Mouse (Mus musculus): ENCODE measurements around the gene Zbtb38. TPM values are rescaled to one million over a fixed set of nuclear protein-coding genes. Genes with fewer than 3 reads are reported as not detected.

Gene Zbtb38
- total RNA-seq, 2 experiments from 2014 or later: 30.2 to 37.0 TPM

DNA sequence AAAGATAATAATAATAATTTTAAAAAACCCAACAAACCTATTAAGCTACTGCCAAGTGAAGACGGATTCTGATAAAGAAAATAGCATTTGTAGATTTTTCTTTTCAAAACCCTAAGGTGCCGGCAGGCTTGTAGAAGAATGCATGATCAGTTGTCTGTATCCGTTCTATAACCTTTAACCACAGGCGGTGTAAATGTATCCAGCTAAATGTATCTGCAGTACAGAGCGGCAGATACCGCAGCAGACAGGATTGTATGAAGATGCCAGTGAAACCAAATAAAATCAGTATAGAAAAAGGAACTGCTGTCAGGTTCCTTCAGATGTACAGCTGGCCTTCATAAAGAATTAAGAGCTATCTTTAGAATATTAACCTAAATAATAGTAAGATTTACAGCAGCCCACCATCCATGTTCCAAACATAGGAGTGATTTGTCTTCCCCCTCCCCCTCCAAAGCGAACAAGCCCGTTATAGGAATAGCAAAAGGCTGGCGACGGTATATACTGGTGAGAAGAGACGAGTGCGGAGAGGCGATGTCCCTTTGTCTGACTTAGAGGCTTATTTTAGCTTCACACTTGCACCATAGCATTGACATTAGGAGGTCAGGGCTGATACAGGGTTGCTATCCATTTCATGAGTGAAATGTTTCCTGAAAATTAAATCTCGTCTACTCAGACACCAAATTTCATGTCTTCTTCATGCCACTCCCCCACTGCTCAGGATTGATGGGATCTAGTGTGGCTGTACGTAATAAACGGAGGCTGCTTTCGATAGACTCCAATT lies 19.8 kb downstream of the Zbtb38 start:
- no peak for DNase-seq
- intact Hi-C loops (cut with DNase I): no loop called here

DNA sequence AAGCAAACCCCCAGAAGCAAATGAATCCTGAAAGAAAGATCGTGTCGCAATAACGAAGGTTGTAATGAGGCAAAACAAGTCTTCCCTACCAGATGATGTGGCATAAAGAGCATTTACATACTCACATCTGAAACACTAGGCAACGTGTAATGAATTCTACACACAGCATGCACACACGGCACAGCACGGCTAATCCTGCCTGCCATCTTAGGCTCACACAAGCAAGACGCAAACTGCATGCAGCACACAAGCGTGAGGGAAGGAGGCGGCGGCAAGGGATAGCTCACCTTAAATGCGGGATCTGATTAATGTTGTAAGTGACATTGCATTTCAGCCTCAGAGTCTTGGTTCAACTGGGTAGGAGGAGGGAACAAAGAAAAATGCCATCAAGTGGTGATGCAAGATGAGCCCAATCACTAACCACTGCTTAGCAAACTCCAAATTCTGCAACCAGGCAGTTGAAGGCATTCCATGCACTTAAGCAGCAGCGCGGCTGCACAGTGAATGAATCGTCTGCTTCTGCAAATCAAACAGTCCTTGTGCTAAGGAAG lies 20.6 kb downstream of the Zbtb38 start:
- no peak for DNase-seq
- intact Hi-C loops (cut with DNase I): no loop called here

DNA sequence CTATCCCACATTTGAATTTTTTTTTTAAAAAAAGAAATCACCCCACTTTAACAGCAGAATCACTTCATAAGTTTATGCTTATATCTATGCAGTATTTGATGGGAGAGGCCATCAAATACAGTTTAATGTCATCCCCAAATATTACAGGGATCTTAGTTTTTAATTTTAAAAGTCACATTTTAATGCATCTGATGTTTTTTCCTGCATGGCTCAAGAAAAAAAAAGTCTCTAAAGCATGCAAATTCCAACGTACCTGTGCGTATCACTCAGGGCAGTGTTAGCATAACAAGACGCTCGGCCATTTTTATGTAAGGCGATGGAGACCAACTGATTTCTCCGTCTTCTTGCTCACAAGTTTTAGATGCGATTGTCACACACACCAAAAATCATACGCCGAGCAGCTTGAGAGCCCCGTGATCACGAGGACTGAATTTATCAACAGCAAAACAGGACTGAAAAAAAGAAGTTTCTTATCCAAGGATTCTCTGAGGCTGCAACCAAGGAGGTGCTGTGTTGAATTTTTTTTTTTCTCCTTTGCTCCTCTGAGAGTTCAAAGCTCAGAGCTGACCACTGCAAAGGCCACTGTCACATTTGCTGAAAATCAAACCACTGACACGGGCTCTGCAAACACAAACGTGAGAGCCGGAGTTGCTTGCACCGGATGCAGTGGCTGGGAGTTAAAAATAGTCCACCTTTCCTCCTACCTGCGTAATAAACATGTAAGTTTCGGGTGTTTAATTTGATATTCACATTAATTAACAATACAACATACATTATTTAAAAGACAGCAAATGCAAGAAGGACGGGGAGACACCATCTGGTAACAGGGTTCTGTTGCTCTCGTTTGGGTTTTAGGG lies 21.4 kb downstream of the Zbtb38 start:
- intact Hi-C loops (cut with DNase I): no loop called here
- DNase-seq: no peak

DNA sequence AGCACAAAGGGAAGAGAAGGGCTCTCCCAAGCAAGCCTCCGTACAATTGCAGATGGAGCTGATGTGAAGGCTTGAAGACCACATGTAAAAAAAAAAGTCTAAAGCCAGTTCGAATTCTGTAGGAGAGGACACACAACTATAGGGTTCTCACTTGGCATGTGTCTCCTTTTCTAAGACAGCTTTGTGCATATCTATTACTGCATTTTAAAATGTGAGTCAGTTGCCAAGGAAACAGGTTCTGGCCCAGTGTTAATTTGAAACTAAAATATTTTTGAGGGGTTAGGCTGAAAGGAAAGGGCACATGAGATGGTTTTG lies 22.4 kb downstream of the Zbtb38 start:
- intact Hi-C loops (cut with DNase I): no loop called here
- no peak for DNase-seq

DNA sequence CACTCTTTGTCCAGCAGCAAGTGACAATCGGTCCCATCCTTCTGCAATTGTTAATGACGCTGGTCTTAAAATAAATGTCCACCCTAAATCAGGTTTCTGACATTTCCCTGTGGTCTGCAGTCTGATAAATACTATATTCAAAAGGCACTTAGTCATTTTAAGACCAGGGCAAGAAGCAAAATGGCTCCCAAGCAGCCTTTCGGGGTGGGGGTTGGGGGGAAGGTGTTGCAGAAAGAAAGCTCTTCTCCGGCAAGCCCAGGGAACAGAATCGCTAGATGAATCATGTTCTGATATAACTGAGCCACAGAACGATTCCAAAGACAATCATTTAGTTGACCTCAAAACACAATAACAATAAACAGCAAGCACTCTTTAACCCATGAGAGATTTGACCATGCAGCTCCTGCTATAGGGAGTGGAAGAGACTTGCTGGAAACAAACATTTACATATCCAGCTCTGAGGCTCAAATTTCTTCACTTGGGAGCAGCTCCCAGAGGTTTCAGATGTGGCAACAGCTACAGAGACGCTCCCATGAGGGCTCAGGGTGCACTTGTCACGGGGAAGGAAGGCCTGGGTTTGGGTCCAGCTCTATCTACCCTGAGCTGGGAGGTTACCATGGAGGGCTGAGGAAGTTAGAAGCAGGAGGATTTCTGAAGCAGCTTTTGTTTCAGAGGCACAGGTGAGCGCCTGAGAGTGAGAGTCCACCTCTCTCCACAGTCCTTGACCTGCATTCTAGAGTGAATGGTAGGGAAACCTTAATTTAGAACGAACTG lies 22.9 kb downstream of the Zbtb38 start:
- DNase-seq: no peak
- intact Hi-C loops (cut with DNase I): no loop called here

DNA sequence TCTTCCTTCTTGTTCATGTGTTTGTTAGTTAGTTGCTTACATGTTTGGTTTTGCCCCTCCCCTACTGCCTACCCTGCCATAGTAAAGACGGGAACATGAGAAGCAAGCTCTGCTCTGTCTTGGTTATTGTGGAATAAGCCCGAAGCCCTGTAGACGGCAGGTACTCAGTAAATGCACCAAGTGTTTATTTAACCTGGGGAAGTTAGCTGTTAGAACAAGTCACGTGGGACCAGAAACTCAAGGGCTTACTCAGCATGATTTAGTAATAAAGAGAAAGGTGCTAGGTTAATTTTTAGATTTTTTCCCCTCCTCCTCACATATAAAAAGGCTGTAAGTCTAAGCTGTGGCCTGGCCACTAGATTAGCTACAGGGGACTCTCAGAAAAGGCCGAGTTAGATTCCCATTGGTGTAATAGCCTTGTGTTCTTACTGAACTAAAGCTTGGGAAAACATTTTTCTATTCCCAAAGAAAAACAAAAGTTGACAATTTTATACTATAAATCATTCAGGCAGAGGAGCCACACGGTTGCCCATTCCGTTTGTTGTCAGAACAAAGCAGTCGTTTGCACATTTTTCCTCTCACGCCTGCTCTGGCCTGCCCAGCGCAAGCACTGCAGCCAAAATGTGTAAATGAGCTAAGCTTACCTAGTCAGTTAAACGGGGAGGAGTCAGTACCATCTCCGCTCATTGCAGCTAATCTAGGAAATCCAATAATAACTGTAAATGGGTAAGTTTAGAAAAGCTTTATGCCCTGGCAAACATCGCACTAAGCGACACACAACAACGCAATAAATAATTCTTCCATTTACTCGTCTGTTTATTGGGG lies 24.1 kb downstream of the Zbtb38 start:
- intact Hi-C loops (cut with DNase I): no loop called here
- DNase-seq: no peak

DNA sequence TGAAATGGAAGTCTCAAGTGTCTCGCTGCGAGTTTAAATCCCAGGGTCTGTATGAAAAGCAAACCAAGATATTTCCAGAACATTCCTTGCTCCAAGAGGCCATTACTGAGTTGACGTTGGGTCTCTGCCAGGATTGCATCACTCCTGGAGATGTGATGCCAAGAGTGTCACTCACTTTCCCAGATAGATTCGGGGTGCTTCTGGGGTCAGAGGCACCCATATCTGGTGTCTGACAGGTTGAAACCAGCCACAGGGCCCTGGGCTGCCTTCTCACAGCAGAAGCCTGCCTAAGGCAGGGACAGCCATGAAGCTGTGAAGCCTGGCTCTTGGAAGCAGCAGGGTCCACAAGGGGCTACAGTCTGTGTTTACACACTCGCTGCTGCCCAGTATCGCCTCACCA lies 24.9 kb downstream of the Zbtb38 start:
- peak; percentile 68 to 78 for DNase-seq
- intact Hi-C loops (cut with DNase I): no loop called here

DNA sequence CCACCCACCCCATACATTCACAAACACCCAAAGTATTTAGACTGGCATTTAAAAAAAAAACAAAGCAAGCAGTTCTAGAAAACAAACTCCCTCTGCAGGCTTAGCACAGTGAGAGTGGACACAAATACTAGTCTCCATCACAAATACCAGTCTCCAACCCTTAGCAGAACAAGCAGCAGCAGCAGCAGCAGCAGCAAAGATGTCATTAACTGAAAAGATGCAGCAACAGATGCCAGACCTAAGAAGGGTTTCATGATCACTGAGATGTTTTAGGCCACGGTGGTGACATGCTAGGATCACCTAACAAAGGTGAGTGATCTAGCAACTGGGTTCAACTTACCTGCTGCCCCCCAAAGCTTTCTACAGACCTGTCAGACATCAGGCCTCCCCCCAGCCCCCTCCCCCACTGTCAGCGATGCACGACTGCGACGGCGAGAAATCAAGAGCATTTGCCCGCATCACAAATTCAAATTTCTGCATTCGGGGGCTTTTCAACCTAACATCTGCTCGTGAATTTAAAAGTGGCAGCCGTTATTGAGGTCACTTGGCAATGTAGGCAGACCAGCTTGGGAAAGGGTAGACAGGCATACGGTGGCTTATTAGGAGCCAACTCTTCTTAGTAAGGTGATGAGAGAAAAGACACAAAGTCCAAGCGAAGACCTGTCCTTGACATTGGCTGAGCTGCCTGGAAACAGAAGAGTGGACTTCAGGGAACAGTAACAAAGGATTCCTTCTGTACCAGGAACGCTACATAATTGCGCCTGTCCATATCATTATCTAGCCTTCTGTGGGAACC lies 26.1 kb downstream of the Zbtb38 start:
- no peak for DNase-seq
- intact Hi-C loops (cut with DNase I): no loop called here

DNA sequence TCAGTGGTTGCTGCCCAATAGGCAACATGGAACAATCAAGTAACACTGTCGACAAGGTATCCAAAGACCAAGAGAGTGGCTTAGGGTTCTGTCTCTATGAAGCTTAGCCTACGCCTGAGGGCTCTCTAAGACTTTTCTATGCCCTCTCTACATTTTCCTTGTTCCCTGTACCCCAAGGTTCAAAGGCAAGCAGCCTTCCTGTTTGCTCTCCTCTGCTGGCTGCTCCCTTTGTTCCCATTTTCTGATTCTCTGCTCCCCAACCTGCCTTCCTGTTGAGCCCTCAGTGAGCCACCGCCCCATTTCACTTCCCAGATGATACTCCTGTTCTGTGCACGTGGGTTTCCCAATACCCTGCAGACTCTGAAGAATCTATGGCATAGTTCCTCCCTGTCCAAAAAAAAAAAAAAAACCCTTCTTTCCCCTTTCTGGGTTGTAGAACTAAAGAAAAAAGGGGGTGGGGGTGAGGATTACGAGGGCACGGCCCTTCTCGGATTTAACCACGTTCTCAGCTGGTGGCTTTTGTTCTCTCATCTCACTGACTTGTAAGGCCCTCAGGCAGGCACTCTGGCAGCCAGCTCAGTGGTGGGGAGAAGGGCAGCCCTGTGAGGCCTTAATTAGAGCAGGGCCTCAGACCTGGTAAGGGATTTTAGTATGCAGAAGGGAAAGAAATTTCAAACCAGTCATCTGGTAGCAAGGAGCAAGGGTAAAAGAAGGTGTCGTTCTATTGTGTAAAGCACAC lies 26.9 kb downstream of the Zbtb38 start:
- intact Hi-C loops (cut with DNase I): no loop called here
- DNase-seq: no peak

DNA sequence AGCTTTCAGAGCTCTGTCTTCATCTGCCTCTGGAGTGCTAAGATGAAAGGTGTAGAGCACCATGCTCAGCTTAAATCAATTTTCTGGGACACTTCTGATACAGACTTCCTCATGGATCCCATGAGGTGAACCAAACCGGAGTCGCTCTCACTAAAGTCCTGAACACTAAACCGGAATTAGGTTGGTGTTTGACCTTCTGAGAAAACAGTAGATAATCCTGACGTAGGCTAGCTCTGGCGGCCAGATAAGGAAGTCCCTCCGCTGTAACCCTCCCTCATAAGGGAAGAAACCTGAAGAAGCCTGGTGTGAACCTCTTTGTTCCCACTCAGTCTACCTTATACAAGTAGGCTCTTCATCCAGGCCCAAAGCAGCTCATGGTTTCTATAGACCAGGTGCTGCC lies 29.0 kb downstream of the Zbtb38 start:
- DNase-seq: no peak
- intact Hi-C loops (cut with DNase I): no loop called here

DNA sequence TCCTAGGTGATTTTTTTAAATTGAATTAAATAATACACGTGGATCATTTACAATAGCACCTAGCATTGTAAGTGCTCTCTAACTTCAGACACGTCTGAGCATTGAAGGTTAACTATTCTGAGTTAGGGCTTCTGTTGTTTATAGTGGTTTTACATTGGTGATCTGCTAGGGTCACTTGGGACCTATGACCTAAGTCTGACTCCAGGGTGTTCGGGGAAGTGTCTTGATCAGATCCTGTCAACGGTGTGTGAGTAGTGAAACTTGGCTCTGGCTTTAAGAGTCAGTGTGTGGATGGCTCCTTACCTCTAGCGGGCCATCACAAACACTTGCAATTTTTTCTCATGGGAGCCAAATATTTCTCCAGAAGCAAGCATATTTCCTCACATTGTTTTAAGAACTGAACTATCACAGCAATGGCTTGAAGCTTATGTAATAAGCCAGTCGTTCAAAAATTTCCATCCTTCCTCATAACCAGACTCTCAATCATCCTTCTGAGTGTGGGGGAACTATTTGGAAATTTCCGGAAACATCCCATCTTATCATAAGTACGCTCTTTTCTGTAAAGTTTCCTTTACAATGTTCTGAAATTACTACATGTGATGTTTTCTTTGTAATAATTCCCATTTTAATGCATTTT lies 31.4 kb downstream of the Zbtb38 start:
- intact Hi-C loops (cut with DNase I): no loop called here
- DNase-seq: peak in 1 of 2 experiments; percentile 39

DNA sequence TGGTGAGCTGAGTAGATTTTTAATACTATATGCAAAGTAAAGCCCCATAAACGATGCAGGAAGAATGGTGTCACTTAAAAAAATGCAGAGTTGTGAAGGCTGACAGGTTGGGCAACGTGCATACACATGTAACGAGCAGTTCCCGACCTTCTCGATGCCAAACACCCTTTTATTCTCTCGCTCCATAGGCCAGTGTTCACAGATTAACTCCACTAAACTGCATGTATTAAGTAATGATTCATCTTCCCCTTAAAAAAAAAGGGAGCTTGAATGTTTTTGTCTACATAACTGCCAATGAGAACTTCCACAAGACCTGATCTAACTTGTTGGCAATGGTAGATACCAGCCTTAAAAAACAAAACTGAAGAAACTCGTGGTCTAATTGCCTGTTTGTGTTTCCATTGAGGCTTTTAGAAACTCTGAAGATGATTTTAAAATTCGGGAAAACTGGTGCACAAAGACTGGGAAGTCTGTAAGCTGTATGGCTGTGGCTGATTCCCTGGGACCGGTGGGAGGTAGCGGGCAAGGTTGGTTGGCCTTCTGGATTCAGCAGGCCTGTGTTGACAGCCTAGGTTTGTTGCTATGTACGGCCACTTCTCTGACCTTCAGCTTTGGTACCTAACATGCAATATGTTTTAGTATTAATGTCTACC lies 32.0 kb downstream of the Zbtb38 start:
- peak in 1 of 2 experiments; percentile 54 for DNase-seq

DNA sequence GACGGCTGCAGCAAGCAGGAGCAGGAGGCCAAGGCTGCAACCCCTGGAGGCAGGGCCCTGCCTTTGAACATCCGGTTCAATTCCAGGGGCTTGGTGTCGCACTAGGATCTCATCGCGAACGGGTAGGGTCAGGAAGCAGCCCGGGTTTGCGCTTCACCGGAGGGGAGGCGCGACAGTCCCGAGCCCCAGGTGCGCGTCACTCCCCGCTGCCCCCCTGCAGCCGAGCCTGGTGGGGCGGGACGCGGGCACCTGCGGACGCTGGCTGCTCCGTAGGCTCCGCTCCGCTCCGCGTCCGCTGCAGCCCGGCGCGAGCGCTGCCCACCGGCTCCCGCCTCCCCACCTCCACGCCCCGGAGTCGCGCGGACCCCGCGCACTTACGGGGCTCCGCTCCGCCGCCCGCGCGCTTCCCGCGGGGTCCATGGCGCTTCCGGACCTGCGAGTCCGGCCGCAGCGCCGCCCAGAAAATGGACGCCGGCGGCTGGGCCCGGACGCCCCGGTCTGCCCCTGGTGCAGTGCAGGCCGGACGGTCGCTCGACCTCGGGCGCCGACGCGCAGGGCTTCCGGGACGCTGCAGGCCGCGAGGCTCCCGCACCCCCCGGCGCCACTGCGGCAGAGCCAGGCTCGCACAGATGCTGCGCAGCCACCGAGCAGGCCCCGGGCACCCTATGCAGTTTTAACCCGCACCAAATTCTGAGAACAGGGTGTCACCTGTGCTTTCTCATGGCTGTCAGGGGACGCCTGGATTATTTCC lies 33.0 kb downstream of the Zbtb38 start:
- intact Hi-C loops (cut with DNase I): loop anchor here (5.0 kb wide), 1 partner anchor 38 kb away; no protein-coding TSS in a partner anchor
- peak; percentile 82 to 83 for DNase-seq

More for the DNA sequence above, 32.0 kb downstream of the Zbtb38 start:
- intact Hi-C loops (cut with DNase I): no loop called here

DNA sequence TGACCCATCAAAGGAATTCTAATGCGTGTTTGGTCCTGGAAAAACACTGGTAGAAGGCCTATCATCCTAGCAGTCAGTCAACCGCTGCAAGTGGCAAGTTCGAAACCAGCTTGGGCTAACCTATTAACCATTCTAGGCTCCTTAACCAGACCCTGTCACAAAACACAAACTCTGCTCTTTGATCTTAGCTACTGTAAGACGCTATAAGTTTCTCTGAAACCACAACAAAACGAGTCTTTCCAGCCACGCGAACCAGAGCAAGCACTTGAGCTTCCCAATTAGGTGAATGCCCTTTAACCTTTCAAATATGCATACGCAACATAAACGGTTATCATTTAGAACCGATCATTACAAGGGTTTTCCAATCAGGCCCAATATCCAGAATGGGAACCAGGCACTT lies 33.7 kb downstream of the Zbtb38 start:
- peak in 1 of 2 experiments; percentile 36 for DNase-seq
- intact Hi-C loops (cut with DNase I): loop anchor here (5.0 kb wide), 1 partner anchor 38 kb away; no protein-coding TSS in a partner anchor

DNA sequence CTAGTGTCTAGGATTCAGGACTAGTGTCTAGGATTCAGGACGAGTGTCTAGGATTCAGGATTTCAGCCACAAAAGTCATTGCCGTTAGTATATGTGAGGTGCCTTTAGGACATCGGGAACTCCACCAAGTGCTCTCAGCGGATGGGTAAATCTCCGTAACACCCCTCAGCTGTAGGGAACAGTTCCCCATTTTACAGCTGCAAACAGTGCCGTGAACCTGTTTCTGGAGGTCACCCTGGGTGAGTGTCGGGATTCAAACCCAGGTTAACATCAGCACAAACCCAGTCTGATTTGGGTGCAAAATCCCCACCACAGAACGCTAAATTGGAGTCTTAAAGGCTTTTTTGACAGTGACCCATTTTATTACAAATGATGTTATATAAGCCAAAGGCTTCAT lies 34.2 kb downstream of the Zbtb38 start:
- intact Hi-C loops (cut with DNase I): loop anchor here (5.0 kb wide), 1 partner anchor 39 kb away; no protein-coding TSS in a partner anchor
- DNase-seq: no peak

DNA sequence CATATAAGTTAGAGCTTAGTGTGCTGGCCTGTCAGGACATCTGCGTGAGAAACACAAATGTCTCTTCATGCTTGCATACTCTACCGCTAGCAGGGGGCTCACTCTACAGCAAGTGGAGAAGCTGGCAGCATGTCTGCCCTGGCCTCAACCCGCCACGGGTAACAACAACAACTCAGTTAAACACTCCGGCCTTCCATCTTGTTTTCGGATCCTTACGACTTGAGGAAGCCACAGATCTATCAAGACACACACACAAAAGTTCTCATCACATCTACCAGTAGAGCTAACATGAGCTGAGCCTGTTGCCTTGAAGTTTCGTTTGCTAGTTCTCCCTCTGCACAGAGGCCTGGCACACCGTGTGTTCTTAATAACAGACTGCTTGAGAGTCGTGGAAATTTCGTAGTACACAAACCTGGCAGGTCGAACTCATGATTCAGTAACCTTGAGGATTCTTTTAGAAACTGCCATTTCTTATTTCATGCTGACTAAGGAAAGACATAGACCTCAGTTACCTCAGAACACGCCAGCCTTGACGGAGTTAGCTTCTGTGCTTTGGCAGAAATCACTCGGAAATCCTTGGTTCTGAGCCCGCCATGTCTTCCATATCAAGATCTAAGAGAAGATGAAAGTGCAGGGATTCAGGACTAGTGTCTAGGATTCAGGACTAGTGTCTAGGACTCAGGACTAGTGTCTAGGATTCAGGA lies 34.8 kb downstream of the Zbtb38 start:
- DNase-seq: no peak
- intact Hi-C loops (cut with DNase I): loop anchor here (5.0 kb wide), 1 partner anchor 39 kb away; no protein-coding TSS in a partner anchor

Data from heart, postnatal 10 days (tissue).